Mouse (Mus musculus) liver, embryonic 14.5 days (tissue): ENCODE results near the gene Hnrnpa1. TPM values are rescaled to one million over a fixed set of nuclear protein-coding genes. Genes with fewer than 3 reads are reported as not detected.
A peak's percentile ranks its signal among the peaks of the same experiment; 100 is the strongest.
"Not testable (repeated sequence)": the region's sequence is repeated elsewhere in the genome, so short reads cannot be mapped to it uniquely, and the experiment has no call there.

ENCODE experiments used
- ATAC-seq: fragments of 200-750 bp; cut with Nextera tagmentation; 2 replicates; pipeline ENCODE4 v1.8.0; 2017; ENCODE audit warnings: moderate number of reproducible peaks, mild to moderate bottlenecking, moderate library complexity; ENCODE audit not compliant: insufficient read depth
- DNase-seq, 3 experiments: peaks; one replicate each; pipeline ENCODE4 v3.0.0-alpha.2; 2012 to 2013; ENCODE audit warnings: low read depth in 3 of 3, low spot score in 3 of 3
- H3K27ac ChIP-seq: fragments of 300-500 bp; sonication (generic); 2 replicates; pipeline ENCODE4 v1.5.1; 2014; ENCODE audit warnings: moderate library complexity, mild to moderate bottlenecking, control low read depth, inconsistent platforms
- H3K27me3 ChIP-seq: fragments of 300-500 bp; sonication (generic); 2 replicates; pipeline ENCODE4 v1.6.1; 2014; ENCODE audit warnings: mild to moderate bottlenecking, low read length, moderate library complexity; ENCODE audit not compliant: control insufficient read depth, insufficient read depth
- H3K36me3 ChIP-seq: fragments of 300-500 bp; sonication (generic); replicated peaks from 2 replicates; pipeline ENCODE4 v1.6.1; 2014; ENCODE audit warnings: low read depth; ENCODE audit not compliant: control insufficient read depth, insufficient read depth
- H3K4me1 ChIP-seq, 2 experiments: fragments of 200-500 bp in 1 of 2; fragments of 300-500 bp in 1 of 2; sonication (generic) in 1 of 2; replicated peaks; 2 replicates each; pipeline ENCODE4 v1.6.1; 2012 to 2014; ENCODE audit warnings: antibody characterized with exemption in 1 of 2, inconsistent platforms in 1 of 2, low read length in 1 of 2; ENCODE audit not compliant: control insufficient read depth in 2 of 2, insufficient read depth in 2 of 2
- H3K4me2 ChIP-seq: fragments of 300-500 bp; sonication (generic); 2 replicates; pipeline ENCODE4 v1.6.1; 2014; ENCODE audit warnings: low read depth, mild to moderate bottlenecking, control low read depth, moderate library complexity
- H3K4me3 ChIP-seq, 2 experiments: fragments of 200-500 bp in 1 of 2; fragments of 300-500 bp in 1 of 2; sonication (generic) in 1 of 2; 2 replicates each; pipeline ENCODE4 v1.5.1; 2012 to 2014; ENCODE audit warnings: low read depth in 2 of 2, low read length in 2 of 2, mild to moderate bottlenecking in 2 of 2, control low read depth in 1 of 2, inconsistent platforms in 1 of 2, moderate library complexity in 1 of 2; ENCODE audit not compliant: insufficient read depth in 1 of 2
- H3K9ac ChIP-seq: fragments of 300-500 bp; sonication (generic); replicated peaks from 2 replicates; pipeline ENCODE4 v1.6.1; 2014; ENCODE audit warnings: mild to moderate bottlenecking, control low read depth, moderate library complexity
- H3K9me3 ChIP-seq: fragments of 300-500 bp; sonication (generic); 2 replicates; pipeline ENCODE4 v1.6.1; 2016; ENCODE audit warnings: low read length, mixed read lengths; ENCODE audit not compliant: control insufficient read depth
- CTCF ChIP-seq: IDR thresholded peaks from 2 replicates; pipeline ENCODE4 v1.5.1; 2016; ENCODE audit warnings: antibody characterized with exemption, low read depth, control low read depth
- EP300 ChIP-seq: IDR thresholded peaks from 2 replicates; pipeline ENCODE4 v1.6.1; 2016; ENCODE audit warnings: antibody characterized with exemption, low read depth
- WGBS: fragments of 180-500 bp; shearing (Covaris S2); extraction: QIAGEN DNeasy Blood & Tissue Kit; methylation state at CpG from one replicate; pipeline ENCODE4 v1.1.7; 2014; ENCODE audit not compliant: insufficient replicate concordance; 5-methylcytosine and 5-hydroxymethylcytosine counted together
- polyA plus RNA-seq, 2 experiments: library from polyadenylated mRNA; depleted of rRNA in 1 of 2; stranded (reverse) in 1 of 2; unstranded in 1 of 2; fragments of >200 nt; fragmentation: Nextera tagmentation in 1 of 2; extraction: Ambion mirVana in 1 of 2; gene quantifications; 2 replicates each; pipeline versions ENCODE4 v1.2.1 to v1.2.3; 2012 to 2014

Hnrnpa1 gene
- polyA plus RNA-seq, 2 experiments: 240 to 510 TPM

DNA sequence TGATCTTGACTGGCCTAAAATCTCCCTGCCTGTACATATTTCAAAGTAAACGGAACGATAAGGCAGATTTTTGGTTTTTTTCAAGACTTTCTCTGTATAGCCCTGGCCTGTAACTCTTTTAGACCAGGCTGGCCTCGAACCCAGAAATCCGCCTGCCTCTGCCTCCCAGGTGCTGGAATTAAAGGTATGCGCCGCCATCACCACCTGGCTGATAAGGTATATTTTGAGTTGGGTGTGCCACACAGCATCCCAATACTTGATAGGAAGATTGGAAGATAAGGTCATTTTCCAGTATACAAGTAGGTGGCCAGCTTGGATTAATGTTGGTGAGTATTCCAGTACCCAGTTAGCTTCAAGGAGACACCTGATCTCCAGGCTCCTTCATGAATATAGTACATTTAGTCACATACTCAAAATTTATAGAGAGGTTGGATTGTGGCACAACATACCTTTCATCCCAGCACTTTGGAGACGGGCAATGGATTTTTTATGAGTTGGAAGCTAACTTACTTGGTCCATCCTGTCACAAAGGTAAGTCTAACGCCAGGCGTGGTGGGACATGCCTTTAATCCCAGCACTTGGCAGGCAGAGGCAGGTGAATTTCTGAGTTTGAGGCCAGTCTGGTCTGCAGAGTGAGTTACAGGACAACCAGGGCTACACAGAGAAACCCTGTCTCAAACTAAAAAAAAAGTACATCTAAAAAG is 7.0 kb downstream of the Hnrnpa1 start:
- no peak for ATAC-seq
- Histone ChIP-seq H3K4me3 (peak overlapping the region in 1 of 2 experiments; percentile 38; a peak in 2 of 4 replicates), H3K4me1 (peaks cover 23 to 37% of the 10 kb centered on the region in 2 experiments), H3K9ac (no peak overlapping the region; the same call in 1 of the 2 replicates), H3K4me2 (peak overlapping the region; percentile 44), H3K36me3 (peaks cover 91% of the 10 kb centered on the region), H3K27ac (peak overlapping the region; percentile 57), H3K9me3 (no peaks in the 10 kb centered on the region), H3K27me3 (no peaks in the 10 kb centered on the region)
- WGBS: 64% methylated on average over 9 of the region's 9 CpGs
- no peak for DNase-seq
- peak; percentile 13; the same call in 1 of the 2 replicates for TF ChIP-seq EP300
- no peak for TF ChIP-seq CTCF

DNA sequence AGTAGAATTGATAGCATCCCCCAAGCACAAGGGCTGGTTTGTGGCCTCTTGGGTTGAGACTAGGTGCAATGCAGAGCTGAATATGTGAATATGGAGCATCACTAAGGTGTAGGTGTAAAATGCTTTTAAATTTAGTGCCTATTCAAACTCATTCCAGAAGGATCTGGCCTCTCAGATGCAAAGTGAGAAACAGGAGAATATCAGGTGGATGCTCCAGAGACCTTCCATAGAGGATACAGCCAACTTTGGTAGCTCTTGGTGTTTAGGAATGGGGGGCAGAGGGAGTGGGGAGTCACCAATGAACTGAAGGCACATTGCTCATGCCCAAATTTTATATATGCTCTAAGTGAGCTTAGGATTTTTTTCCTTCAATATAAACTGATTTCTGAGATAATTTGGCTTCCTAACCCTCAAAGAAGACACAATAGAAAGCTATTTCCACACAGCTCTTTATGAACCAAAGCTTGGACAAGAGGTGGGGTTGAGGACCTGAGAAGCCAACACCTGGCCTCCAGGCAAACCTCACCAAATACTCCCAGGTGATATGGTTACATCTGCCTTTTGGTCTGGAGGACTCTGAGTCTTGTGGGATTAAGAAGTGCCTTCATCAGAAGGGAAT is 7.7 kb downstream of the Hnrnpa1 start:
- ATAC-seq: no peak
- DNase-seq: no peak
- Histone ChIP-seq H3K9ac (no peak overlapping the region), H3K27ac (peak overlapping the region; percentile 57), H3K4me1 (peaks cover 27 to 40% of the 10 kb centered on the region in 2 experiments), H3K9me3 (no peaks in the 10 kb centered on the region), H3K4me3 (peak overlapping the region in 1 of 2 experiments; percentile 38; a peak in 2 of 4 replicates), H3K4me2 (peak overlapping the region; percentile 44), H3K36me3 (peaks cover 90% of the 10 kb centered on the region), H3K27me3 (no peaks in the 10 kb centered on the region)
- TF ChIP-seq CTCF (no peak), EP300 (no peak; the same call in 1 of the 2 replicates)

DNA sequence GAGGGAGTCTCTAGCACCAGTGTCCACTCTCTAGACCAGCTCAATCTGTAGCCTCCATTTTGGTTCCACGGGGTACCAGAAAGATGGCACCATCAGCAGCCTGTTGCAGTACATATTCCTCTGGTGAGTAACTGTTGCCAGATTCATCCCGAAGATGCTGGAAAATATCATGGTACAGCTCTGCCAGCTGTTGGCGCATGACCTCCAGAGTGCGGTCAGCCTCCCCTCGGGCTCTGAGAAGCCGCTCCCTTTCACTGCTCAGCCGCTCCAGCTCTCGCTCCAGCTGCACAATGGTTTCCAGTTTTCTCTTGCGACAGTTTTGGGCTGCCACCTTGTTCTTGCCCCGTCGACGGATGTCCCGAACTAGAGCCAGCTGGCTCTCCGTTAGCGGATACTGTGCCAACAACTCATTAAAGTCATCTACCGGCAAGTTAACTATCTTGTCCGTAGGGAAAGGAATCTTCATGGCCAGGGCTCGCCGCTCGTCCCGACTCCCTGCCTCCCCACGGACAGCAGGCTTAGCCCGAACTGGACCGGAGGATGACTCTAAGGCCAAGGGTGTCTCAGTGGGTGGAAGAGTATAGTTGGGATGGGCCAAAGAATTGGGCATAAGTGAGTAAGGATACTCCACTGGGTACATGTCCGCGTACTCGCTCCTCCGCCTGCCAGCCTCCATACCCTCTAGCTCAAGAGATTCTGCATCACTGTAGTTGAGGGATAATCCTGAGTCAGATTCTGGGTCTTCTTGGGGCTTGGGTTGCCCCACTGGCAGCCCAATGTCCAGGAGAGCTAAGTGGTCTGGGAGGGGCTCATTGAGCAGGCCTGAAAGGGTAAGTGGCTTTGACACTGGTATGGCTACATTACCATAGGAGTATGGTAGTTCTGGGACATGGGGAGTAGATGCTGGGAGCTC is 8.4 kb downstream of the Hnrnpa1 start:
- TF ChIP-seq CTCF: no peak; the same call in 1 of the 2 replicates
- TF ChIP-seq EP300: no peak

DNA sequence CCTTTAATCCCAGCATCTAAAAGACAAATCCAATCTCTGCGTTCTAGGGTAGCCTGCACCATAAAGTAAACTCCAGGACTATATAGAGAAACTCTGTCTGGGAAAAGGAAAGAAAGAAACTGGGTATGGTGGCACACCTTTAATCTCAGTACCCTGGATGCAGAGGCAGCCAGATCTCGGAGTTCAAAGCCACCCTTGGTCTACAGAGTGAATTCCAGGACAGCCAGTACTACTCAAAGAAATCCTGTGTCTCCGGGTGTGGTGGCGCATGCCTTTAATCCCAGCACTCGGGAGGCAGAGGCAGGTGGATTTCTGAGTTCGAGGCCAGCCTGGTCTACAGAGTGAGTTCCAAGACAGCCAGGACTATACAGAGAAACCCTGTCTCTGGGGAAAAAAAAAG is 9.3 kb downstream of the Hnrnpa1 start:
- not testable (repeated sequence) for H3K27me3 ChIP-seq, H3K9me3 ChIP-seq, H3K9ac ChIP-seq, ATAC-seq, DNase-seq
- peaks cover 85% of the 10 kb centered on the region for H3K36me3 ChIP-seq
- H3K27ac ChIP-seq: peak overlapping the region; percentile 56
- peak overlapping the region; percentile 11 to 38; a peak in 2 of 4 replicates for H3K4me3 ChIP-seq
- 88% methylated on average over 6 of the region's 6 CpGs for WGBS
- peak overlapping the region; percentile 44 for H3K4me2 ChIP-seq
- H3K4me1 ChIP-seq: peaks cover 23 to 41% of the 10 kb centered on the region in 2 experiments

More for the DNA sequence above, 8.4 kb downstream of the Hnrnpa1 start:
- Histone ChIP-seq H3K27me3 (no peaks in the 10 kb centered on the region), H3K9ac (no peak overlapping the region), H3K4me1 (peaks cover 23 to 43% of the 10 kb centered on the region in 2 experiments), H3K27ac (peak overlapping the region; percentile 57), H3K4me3 (peak overlapping the region in 1 of 2 experiments; percentile 38; a peak in 2 of 4 replicates), H3K9me3 (no peaks in the 10 kb centered on the region), H3K4me2 (peak overlapping the region; percentile 44), H3K36me3 (peaks cover 85% of the 10 kb centered on the region)
- ATAC-seq (no peak), DNase-seq (no peak)
- 85% methylated on average over 28 of the region's 28 CpGs for WGBS
